Mouse (Mus musculus) CD8-positive naive resting alpha-beta T cell, adult 2 months (primary cell): ENCODE data around the gene Mindy3.
"Not testable (repeated sequence)": the region's sequence is repeated elsewhere in the genome, so short reads cannot be mapped to it uniquely, and the experiment has no call there.

Experiments
- DNase-seq, 2 experiments: peaks; one replicate each; pipeline ENCODE4 v3.0.0; 2022; ENCODE audit warnings: low read depth in 2 of 2, low spot score in 2 of 2

Mindy3 gene

GRCm38 (mm10) chr2:12419262-12419655 is at the start of gene Mindy3:
TSS of gene Mindy3 (minus strand) at chr2:12419470.
- peak; percentile 82 to 90 for DNase-seq

- no peak for DNase-seq
These were observed 40.5 kb upstream of the Mindy3 start for GRCm38 (mm10) chr2:12459732-12460131.

GRCm38 (mm10) chr2:12450108-12450507 is 30.8 kb upstream of the Mindy3 start:
- DNase-seq = no peak

GRCm38 (mm10) chr2:12440120-12440519 is 20.9 kb upstream of the Mindy3 start:
- DNase-seq = no peak

GRCm38 (mm10) chr2:12439543-12439942 is 20.3 kb upstream of the Mindy3 start:
- DNase-seq = peak in 1 of 2 experiments; percentile 26

GRCm38 (mm10) chr2:12438181-12438580 is 18.9 kb upstream of the Mindy3 start:
- peak in 1 of 2 experiments; percentile 28 for DNase-seq

- DNase-seq = no peak
These were observed 12.8 kb upstream of the Mindy3 start for GRCm38 (mm10) chr2:12432055-12432454.

GRCm38 (mm10) chr2:12424374-12424773 is 5.1 kb upstream of the Mindy3 start:
- no peak for DNase-seq

- DNase-seq = not testable (repeated sequence)
These were observed 4.2 kb upstream of the Mindy3 start for GRCm38 (mm10) chr2:12423426-12423825.

- DNase-seq = peak; percentile 23 to 25
These were observed 572 bp downstream of the Mindy3 start for GRCm38 (mm10) chr2:12418534-12419261.

- DNase-seq = peak in 1 of 2 experiments; percentile 33
These were observed 1.1 kb downstream of the Mindy3 start for GRCm38 (mm10) chr2:12418121-12418520.

GRCm38 (mm10) chr2:12412309-12412708 is 7.0 kb downstream of the Mindy3 start:
- DNase-seq = no peak

- DNase-seq = no peak
These were observed 8.1 kb downstream of the Mindy3 start for GRCm38 (mm10) chr2:12411129-12411528.

GRCm38 (mm10) chr2:12406737-12407136 is 12.5 kb downstream of the Mindy3 start:
- no peak for DNase-seq

- no peak for DNase-seq
These were observed 16.8 kb downstream of the Mindy3 start for GRCm38 (mm10) chr2:12402469-12402868.

- no peak for DNase-seq
These were observed 18.1 kb downstream of the Mindy3 start for GRCm38 (mm10) chr2:12401137-12401536.

GRCm38 (mm10) chr2:12389028-12389427 is 30.2 kb downstream of the Mindy3 start:
- peak in 1 of 2 experiments; percentile 19 for DNase-seq

- DNase-seq = no peak
These were observed 30.7 kb downstream of the Mindy3 start for GRCm38 (mm10) chr2:12388569-12388968.

- DNase-seq = no peak
These were observed 34.9 kb downstream of the Mindy3 start for GRCm38 (mm10) chr2:12384389-12384788.

- no peak for DNase-seq
These were observed 36.6 kb downstream of the Mindy3 start for GRCm38 (mm10) chr2:12382650-12383049.

GRCm38 (mm10) chr2:12380233-12380632 is 39.0 kb downstream of the Mindy3 start:
- DNase-seq = no peak

- DNase-seq = no peak
These were observed 40.7 kb downstream of the Mindy3 start for GRCm38 (mm10) chr2:12378591-12378990.

GRCm38 (mm10) chr2:12377024-12377423 is 42.2 kb downstream of the Mindy3 start:
- no peak for DNase-seq
